Mouse (Mus musculus) monocyte, adult 5-6 weeks (primary cell): ENCODE results near the gene Notch1. TPM values are rescaled to one million over a fixed set of nuclear protein-coding genes. Genes with fewer than 3 reads are reported as not detected.
A peak's percentile ranks its signal among the peaks of the same experiment; 100 is the strongest.

Source experiments
- ATAC-seq: fragments of 153-309, 156-312 bp; replicated peaks from 2 replicates; pipeline ENCODE4 v1.8.0; 2017; ENCODE audit warnings: mild to moderate bottlenecking; ENCODE audit not compliant: low TSS enrichment, insufficient number of reproducible peaks, severe bottlenecking, poor library complexity, low FRiP score
- total RNA-seq: library from RNA; stranded (forward); fragments of 200-1000, 200-491, 200-594 nt; gene quantifications from 3 replicates; pipeline ENCODE4 v1.2.3, GENCODE M21; 2017

The Notch1 gene
- total RNA-seq, 1 experiment from 2014 or later: 13.8 TPM

GRCm38 (mm10) chr2:26503661-26504575 is 12.5 kb downstream of the Notch1 start:
- ATAC-seq: peak; percentile 56

GRCm38 (mm10) chr2:26502863-26503631 is 13.4 kb downstream of the Notch1 start:
- ATAC-seq: no peak

GRCm38 (mm10) chr2:26502299-26502862 is 14.1 kb downstream of the Notch1 start:
- ATAC-seq: no peak

GRCm38 (mm10) chr2:26501651-26502141 is 14.8 kb downstream of the Notch1 start:
- no peak for ATAC-seq

GRCm38 (mm10) chr2:26500599-26501370 is 15.7 kb downstream of the Notch1 start:
- no peak for ATAC-seq

- no peak for ATAC-seq
These were observed 16.4 kb downstream of the Notch1 start for GRCm38 (mm10) chr2:26500027-26500598.

GRCm38 (mm10) chr2:26498694-26499093 is 17.8 kb downstream of the Notch1 start:
- ATAC-seq: no peak

- ATAC-seq: no peak
These were observed 18.5 kb downstream of the Notch1 start for GRCm38 (mm10) chr2:26497861-26498533.

GRCm38 (mm10) chr2:26496451-26496850 is 20.0 kb downstream of the Notch1 start:
- no peak for ATAC-seq

- ATAC-seq: no peak
These were observed 20.8 kb downstream of the Notch1 start for GRCm38 (mm10) chr2:26495701-26496100.

- no peak for ATAC-seq
These were observed 21.5 kb downstream of the Notch1 start for GRCm38 (mm10) chr2:26494991-26495390.

- ATAC-seq: no peak
These were observed 22.1 kb downstream of the Notch1 start for GRCm38 (mm10) chr2:26494396-26494795.

GRCm38 (mm10) chr2:26493021-26493781 is 23.3 kb downstream of the Notch1 start:
- ATAC-seq: peak; percentile 62

GRCm38 (mm10) chr2:26490760-26491301 is 25.6 kb downstream of the Notch1 start:
- ATAC-seq: no peak

- ATAC-seq: no peak
These were observed 27.8 kb downstream of the Notch1 start for GRCm38 (mm10) chr2:26488535-26489135.

GRCm38 (mm10) chr2:26487322-26488021 is 29.0 kb downstream of the Notch1 start:
- ATAC-seq: no peak
